Mouse (Mus musculus) spleen, adult 18-20 months (tissue): ENCODE data around the gene Icam2.

Experiments used
- DNase-seq, 2 experiments: peaks; one replicate each; pipeline ENCODE4 v3.0.0; 2022; ENCODE audit warnings: mixed read lengths in 2 of 2

The Icam2 gene

DNA sequence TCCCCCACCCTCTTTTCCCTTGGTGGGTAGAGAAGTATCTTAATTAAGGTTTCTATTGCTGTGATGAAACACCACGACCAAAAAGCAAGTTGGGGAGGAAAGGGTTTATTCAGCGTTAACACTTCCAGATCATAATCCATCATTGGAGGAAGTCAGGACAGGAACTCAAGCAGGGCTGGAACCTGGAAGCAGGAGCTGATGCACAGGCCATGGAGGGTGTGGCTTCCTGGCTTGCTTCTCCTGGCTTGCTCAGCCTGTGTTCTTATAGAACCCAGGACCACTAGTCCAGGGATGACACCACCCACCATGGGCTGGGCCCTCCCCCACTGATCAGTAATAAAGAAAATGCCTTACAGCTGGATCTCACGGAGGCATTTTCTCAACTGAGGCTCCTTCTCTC is 2.9 kb upstream of the Icam2 start:
- peak in 1 of 2 experiments; percentile 2 for DNase-seq

DNA sequence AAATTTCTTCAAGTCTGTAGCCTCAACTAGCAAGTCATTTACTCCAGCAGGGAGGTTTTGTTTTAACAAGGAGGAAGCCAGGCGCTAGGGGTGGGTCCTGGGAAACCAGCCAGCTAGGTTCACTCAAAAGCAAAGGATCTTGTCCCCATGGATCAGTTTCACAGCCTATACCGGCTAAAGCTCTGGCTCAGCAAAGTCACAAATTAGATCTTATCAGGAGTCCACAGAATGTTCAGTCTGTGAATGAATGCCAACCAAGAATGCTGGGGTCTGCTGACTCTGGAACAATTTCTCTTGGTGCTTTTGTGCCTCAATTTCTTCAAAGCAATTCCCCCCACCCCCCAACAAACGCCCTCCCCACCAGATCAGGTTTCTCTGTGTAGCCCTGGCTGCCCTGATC is 1.7 kb upstream of the Icam2 start:
- no peak for DNase-seq

DNA sequence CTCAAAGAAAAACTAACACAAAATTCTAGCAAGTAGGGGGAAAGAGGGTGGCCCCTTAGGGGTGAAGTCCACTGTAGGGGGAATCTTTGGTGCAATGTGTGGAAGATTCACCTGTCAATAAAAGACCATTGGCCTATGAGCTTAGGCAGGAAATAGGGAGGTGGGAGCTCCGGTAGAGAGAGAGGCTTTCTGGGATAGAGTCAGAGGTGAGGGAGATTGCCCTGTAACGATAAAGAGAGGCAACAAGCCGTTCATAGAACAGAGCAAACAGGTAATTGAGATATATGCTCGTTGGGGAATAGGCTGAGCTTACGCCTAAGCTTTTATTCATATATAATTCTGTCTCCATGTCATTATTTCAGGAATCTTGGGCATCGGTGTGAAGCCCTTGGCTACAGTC is 855 bp downstream of the Icam2 start:
- no peak for DNase-seq

DNA sequence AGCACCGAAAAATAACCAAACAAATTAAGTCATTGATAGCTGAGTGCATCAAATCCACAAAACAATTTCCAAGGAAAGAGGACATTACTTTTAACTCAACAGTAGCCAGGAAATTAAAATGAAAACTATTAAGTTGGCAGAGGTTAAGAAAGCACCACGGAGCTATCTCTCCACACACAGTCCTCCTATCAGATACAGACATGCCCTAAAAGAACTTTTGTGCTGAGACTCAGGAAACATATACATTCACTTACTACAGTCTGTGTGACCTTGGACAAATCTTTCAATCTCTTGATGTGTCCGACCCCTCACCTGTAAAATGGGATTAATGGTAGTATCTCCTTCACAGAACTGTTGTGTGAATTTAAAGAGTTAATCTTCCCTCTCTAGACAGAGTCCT is 1.5 kb downstream of the Icam2 start:
- no peak for DNase-seq

DNA sequence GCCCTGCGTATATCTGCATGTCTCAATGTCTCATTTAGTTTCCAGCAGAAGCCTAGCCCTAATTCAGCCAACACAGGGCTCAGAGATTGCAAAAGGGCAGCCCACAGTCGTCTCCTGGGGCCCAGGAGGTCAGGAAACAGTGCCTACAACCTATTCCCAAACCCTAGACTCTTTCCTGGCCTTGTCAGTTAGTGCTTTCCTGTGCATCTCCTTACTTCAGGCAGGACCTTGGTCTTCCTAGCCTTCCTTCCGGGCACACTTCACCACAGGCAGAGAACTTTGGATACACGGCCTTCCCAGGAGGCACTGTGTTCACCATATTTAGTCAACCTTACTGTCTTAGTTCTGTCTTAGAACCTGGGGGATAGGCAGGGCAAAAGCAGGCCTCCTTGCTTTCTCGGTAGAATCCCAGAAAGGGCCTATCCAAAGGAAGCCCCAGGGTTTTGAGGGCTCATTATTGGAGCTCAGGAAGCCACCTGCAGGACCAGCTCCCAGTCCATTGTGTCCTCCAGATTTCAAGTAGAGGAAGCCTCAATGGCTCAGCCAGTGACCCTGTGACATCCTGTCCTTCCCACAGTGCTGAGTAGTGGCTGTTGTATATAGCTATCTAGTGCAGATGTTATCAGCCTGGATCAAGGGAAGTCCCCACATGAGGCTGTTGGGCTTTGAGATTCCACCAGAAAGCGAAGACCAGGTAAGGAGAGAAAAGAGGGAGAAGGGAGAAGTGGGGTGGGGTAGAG is 4.7 kb downstream of the Icam2 start:
- DNase-seq: no peak

DNA sequence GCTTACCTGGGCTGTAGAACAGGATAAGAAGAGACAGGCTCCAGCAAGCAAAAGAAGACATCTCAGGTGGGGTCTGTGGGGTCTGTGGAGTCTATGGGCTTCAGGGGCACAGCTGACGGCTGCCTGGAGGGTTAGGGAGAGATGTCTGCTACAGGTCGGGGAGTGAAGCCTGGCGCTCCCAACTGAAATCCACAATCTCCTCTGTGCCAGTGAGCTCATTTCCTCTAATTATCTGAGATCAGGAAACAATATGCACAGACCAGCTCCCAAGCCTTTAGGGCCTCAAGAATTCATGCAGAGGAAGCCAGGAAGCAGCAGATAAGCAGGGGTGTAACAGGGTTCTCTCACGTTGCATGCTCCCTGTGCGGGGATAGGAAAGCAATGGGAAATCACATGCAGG is 5.5 kb downstream of the Icam2 start:
- no peak for DNase-seq

DNA sequence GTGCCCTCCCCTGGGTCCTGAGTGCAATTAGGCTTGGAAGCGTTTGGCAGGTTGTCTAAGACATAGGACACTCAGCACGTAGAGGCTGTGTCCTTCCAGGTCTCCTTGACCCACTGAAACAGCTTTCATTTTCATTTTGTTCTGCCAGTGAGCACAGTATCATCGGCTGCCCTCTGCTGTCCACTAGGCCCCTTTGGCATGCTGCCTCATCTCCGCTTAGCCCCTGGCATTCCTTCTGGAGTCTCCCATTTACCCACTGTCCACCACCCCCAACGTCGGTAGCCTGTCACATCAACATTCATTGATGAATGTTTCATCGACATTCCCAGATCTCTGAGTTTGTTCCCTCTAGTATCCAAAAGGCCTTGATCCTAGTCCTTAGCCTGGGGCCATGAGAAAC is 6.0 kb downstream of the Icam2 start:
- no peak for DNase-seq

DNA sequence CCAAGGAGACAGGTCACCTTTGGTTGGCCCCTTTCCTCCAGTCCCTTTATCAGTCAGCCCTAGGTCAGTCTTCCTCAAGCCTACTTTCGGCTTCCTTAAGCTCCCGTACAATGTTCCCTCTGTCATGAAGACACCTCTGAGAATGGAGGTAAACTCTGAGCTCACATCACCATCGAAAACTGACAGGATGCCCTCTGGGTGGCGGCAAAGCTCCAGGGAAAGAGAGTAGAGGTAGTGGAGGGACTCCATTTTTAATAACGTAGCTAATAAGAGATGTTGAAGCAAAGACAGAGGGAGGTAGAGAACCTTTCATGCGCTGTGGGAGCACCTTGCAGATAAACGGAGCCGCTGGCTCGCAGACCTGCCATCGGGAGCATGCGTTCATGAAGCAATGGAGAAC is 6.9 kb downstream of the Icam2 start:
- DNase-seq: no peak

DNA sequence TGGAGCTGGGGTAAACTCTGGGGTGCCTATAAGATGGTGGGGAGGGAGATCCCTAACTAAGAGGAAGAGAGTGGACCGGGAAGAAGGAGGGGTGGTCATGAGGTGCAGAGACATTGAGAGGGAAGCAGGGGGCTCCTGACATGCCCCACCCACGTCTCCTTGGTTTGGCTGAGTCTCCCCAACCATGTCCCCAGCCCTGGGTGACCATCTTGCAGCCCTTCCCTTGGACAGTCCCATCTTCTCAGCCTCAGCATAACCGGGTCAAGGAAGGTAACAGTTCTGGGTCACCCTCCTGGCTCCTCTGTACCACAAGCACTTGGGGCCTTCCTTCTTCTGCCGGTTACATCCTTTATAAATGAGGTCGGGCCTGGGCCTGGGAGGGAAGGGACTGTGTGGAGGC is 12.9 kb downstream of the Icam2 start:
- DNase-seq: no peak

DNA sequence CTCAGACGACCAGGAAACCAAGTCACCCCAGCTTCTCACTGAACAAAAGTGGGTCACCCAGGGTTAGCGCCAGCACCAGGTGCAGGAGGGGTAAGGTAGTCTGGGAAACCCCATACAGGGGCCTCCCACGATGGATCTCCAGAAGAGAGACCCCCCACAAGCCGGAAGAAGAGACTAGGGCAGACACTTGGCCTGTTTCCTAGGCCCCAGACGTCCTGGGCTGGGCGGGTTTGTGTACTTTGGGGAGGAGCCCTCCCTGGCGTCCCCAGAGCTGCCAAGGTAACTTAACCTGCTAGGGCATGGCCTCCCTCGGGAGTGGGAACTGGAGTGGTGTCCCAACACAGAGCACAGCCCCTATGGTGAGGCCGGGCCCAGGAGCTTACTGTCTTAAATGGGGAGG is 13.3 kb downstream of the Icam2 start:
- no peak for DNase-seq

DNA sequence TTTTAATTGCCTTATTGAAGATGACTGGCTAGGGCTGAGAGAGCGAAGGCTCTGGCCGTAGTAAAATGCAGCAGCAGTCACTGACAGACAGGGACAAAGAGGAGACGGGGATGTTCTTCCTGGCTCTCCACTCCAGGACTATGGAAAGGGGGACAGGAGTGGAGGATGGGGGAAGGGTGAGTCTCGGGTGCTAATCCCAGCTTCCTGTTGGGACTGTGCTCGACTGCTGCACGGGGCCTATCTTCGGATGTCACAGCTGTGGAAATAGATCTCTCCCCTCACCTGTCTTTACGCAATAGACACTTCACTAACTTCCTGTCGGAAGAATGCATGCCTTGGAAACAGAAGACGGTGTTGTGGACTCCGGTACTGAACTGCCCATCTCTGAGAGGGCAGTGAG is 13.9 kb downstream of the Icam2 start:
- no peak for DNase-seq

DNA sequence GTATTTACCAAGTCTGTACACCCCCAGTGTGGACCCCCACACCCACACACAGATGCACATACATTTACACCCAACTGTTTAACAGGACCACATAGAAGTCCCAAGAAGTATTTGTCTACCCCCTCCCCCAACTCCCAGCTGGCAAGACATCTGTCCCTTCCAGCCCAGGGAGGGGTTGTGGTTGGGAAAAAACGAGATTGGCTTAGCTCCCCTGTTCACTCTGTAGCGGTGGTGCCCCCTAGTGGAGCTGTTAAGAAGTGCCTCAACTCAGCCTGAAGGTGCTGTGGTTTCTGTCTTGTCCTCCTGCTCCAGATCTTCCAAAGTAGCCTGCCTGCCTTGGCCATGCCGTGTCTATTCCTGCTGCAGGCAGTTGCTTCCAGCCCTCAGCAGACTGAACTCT is 21.6 kb downstream of the Icam2 start:
- peak; percentile 61 to 82 for DNase-seq

DNA sequence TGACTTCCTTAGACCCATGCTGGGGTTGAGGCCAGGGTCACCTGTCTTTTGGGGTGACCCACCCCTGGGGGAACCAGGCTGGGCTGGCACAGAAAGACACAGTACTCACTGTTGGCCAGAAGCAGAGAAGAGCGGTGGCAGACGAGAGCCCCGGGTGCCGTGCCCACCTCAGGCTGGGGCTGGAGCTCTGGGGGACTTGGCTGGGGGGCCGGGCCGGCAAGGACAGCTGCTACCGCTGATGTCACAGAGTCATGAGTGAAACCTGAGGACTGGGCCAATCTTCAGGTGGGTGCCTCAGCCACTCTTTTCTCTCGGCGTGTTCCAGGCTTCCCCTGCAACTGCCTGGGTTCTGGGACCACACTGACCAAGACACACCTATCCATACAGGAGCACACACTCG is 22.5 kb downstream of the Icam2 start, which contains the start of gene Prr29:
TSS of gene Prr29 (plus strand) at position 107 of the 400 bp plus-strand sequence.
- no peak for DNase-seq

DNA sequence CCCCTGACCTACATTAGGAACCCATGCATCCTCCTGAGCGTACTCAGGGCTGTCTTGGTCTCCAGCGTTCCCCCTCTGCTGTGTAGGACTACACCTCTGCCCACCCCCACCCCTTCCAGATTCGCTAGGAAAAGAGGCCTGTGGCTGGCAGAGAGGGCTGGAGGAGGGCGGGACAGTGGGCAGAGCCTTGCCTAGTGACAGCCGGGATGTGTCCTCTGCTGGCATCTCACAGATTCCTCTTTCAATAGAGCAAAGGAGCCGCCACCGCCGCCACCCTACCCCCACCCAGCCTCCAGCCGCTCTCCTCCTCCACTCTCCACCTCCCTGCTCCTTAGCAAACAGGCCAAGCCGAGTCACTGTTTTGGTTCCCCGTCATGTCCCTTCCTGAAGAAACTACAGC is 23.2 kb downstream of the Icam2 start:
- DNase-seq: no peak

DNA sequence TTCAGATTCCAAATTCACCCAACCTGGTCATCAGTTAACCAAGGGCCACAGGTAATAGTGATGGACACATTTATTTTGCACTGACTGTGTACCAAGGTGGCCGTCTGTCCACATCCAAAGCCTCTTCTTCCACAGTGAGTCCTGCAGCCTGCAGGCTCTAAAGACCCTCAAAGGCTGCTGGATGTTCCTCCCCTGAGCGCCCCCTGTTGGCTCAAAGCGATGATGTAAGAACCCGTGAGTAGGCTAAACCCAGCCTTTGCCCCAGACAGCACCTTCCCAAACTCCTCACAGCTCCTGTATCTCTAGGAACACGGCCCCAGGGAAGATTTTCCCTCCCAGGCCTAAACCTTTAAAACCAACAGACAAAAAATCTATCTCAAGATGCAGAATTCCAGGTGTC is 28.5 kb downstream of the Icam2 start:
- peak in 1 of 2 experiments; percentile 41 for DNase-seq

DNA sequence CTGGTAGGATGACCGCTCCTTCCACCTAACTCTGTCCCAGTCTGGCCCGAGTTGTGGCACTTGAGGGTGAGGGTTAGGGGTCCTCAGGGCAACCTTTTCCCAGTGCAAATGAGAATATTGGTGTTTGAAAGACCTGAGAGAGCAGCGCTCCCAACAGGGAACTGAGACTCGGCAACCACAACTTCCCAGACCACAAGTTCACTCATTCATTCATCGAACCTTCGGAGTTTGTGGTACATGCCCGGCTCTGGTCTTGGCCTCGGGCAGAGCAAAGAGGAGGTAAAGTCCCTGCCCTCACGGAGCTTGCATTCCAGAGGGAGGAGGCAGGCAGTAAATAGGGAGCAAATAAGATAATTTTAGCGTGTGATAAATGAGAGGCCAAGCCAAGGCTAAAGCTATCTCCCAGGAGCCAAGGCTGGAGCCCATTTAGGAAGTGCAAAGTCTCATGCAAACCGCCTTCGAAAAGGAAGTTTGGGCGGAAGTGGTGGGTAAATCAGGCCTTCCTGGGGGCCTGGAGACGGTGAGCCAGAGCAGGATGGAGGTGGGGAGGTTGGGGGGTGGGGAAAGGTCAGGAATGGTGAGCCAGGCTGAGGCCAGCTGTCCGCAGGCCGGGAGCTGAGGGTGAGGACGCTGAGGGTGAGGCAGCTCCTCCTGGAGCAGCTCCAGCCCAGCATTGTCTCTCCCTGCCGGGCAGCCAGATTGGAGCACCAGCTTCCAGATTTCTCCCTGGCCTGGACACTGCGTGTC is 32.3 kb downstream of the Icam2 start:
- DNase-seq: no peak

DNA sequence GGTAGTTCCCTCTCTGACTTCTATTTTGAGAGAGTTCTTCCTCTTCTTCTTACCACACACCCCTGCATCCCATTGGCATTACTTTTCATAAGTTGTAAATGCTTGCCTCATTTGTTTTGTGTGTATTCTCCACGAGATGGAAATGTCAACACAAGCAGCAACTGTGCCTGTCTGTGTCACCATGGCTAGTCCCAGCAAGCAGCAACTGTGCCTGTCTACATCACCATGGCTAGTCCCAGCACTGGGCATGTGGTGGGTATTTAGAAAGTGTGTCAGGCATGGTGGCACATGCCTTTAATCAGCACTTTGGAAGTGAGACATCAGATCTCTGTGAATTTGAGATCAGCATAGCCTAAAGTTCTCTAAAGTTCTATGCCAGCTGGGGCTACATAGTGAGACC is 33.7 kb downstream of the Icam2 start:
- no peak for DNase-seq

DNA sequence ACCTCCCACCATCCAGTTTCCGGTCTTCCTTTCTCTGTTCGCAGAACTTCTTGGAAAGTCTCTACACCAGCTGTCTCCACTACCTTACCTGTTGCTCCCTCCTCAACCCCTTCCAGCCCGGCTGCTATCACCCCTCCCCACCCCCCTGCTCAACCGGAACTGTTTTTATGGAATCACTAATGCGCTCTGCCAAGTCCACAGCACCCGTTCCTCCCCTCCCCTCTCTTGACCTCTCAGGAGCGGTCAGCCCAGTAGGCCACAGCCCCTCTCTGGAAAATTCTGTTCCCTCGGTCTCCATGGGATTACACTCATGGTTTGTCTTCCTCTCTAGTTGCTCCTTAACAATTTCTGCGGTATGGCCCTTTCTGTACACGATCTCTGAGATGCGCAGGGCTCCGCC is 34.7 kb downstream of the Icam2 start, which contains the start of gene Scn4a:
TSS of gene Scn4a (minus strand) at position 101 of the 400 bp plus-strand sequence.
- DNase-seq: no peak

DNA sequence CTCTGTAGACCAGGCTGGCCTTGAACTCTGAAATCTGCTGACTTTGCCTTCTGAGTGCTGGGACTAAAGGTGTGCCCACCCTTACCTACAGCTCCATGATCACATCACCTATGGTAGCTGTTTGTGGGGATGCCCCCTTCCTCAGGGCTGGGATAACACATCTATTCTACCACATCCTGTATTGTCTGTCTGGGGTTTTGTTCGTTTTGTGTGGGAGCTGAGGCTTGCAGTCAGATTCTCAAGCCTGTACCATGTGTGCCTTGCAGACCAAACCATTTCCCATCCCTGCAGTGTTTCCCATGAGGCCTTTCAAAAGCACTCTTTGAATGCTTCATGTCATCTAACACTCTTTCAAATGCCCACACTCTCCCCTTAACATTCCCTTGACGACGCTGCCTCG is 35.9 kb downstream of the Icam2 start:
- no peak for DNase-seq

DNA sequence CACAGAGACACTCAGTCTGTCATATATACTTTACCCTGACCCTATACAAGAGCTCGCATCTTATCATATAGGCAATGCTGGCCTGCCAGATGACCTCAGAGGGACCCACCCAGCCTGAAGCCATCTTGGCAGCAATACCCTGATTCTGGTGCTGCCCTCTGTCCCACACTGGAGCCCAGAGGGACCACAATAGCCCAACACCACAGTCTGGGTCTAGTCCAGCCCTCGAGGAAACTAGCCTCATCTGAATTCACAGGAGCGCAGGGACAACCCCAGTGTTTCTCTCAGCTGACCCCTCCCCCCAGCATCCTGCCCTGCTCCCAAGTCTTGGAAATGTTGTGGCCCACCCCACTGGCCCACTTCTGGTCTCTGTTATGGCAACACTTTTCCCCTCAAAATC is 36.6 kb downstream of the Icam2 start:
- no peak for DNase-seq

DNA sequence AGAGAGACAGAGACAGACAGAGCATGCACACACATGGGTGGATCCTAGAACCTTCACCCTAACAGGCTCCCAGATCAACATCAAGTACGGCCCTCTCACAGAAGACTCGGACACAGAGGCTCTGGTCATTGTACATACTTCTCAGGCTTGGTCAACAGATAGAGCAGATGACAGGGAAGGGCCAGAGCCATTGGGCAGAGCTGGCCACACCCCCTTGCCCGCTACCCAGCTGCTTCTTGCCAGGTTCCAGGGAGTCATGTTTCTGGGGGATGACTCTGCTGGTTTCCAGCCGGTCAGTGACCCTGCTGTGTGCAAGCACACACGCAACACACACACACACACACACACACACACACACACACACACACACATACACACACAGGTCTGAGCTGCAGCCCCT is 37.0 kb downstream of the Icam2 start:
- no peak for DNase-seq

DNA sequence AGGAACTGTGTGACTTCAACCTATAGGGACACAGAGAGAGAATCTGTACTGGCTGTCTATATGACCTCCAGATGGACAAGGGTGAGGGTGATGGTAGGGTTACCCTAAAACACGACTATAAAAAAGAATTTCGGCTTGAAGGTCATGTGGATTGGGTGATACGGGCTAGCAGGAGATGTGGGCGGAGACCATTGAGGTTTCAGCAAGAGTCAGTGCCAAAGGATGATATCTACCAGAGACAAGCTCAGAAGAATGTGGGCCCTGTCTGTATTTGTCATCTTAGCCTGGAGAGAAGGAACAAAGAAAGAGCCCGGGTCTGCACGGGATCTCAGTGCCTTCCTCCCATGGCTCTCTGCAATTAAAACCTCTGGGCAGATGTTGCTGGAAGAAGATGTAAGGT is 38.1 kb downstream of the Icam2 start:
- no peak for DNase-seq

DNA sequence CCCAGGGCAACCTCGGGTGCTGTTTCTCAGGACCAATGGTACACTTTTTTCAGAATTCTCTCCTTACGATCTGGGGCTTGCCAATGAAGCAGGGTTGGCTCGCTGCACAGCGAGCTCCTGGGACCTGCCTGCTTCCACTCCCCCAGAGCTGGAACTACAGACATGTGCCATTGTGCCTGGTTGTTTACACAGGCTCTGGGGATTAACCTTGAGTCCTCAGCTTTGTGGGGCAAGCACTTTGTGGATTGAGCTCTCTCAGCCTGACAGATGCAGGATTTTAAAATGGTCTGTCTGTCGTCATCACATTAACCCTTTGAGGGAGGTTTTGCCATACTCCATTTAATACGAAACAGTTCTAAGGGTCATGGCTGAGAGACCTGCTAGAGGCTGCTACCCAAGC is 43.0 kb downstream of the Icam2 start:
- no peak for DNase-seq

DNA sequence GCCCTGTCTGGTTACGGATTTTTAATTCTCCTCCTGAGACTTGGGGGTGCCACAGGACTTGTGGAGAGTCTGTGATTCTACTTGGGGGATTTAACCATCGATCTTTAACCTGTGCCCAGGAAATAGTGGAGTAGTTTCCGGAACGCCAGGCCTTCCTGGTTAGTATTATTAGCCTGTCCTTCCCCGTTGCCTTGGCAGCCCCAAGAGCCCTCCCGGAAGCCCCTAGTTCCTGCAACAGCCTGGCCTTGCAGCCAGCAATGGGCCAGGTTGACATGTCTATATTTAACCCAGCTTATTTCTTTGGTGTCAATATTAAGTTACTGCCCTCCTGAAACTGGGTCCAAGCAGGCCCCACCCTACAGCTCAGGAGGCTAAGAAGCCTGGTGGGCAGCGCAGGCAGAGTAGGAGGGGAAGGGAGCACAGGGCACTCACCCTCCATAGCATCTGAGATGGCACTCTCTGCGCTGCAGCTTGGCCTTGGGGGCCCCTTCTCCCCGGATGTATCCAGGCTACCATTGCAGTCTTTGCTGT is 46.8 kb downstream of the Icam2 start:
- DNase-seq: no peak
